Mouse (Mus musculus): ENCODE data around the gene Tnfrsf8.
A peak's percentile ranks its signal among the peaks of the same experiment; 100 is the strongest.

The Tnfrsf8 gene

GRCm38 (mm10) chr4:145267631-145268110, 47.3 kb downstream of the Tnfrsf8 start:
- peak; percentile 57 for DNase-seq (ENCODE audit: low spot score)

- no peak for DNase-seq (ENCODE audit: low spot score)
These were observed 48.5 kb downstream of the Tnfrsf8 start for GRCm38 (mm10) chr4:145266505-145266904.

- no peak for DNase-seq (ENCODE audit: low spot score)
These were observed 50.2 kb downstream of the Tnfrsf8 start for GRCm38 (mm10) chr4:145264761-145265160.

GRCm38 (mm10) chr4:145263583-145263982, 51.4 kb downstream of the Tnfrsf8 start:
- DNase-seq (ENCODE audit: low spot score) = no peak

- no peak for DNase-seq (ENCODE audit: low spot score)
These were observed 54.2 kb downstream of the Tnfrsf8 start for GRCm38 (mm10) chr4:145260802-145261201.

GRCm38 (mm10) chr4:145257751-145258434, 57.1 kb downstream of the Tnfrsf8 start:
- DNase-seq (ENCODE audit: low spot score) = no peak

GRCm38 (mm10) chr4:145256144-145256543, 58.8 kb downstream of the Tnfrsf8 start:
- DNase-seq (ENCODE audit: low spot score) = no peak

- DNase-seq (ENCODE audit: low spot score) = peak; percentile 72
These were observed 60.5 kb downstream of the Tnfrsf8 start for GRCm38 (mm10) chr4:145254418-145254817.

GRCm38 (mm10) chr4:145252611-145253010, 62.4 kb downstream of the Tnfrsf8 start:
- no peak for DNase-seq (ENCODE audit: low spot score)

- no peak for DNase-seq (ENCODE audit: low spot score)
These were observed 63.4 kb downstream of the Tnfrsf8 start for GRCm38 (mm10) chr4:145251546-145251945.

- no peak for DNase-seq (ENCODE audit: low spot score)
These were observed 65.0 kb downstream of the Tnfrsf8 start for GRCm38 (mm10) chr4:145250002-145250401.

- no peak for DNase-seq (ENCODE audit: low spot score)
These were observed 67.4 kb downstream of the Tnfrsf8 start for GRCm38 (mm10) chr4:145247556-145247955.

GRCm38 (mm10) chr4:145246173-145247011, 68.6 kb downstream of the Tnfrsf8 start, which contains the start of gene Tnfrsf1b:
TSS of gene Tnfrsf1b (minus strand) at chr4:145246870.
- DNase-seq (ENCODE audit: low spot score) = peak; percentile 64

GRCm38 (mm10) chr4:145245581-145245980, 69.4 kb downstream of the Tnfrsf8 start:
- no peak for DNase-seq (ENCODE audit: low spot score)

- DNase-seq (ENCODE audit: low spot score) = no peak
These were observed 70.3 kb downstream of the Tnfrsf8 start for GRCm38 (mm10) chr4:145244676-145245075.

GRCm38 (mm10) chr4:145242719-145243350, 72.1 kb downstream of the Tnfrsf8 start:
- no peak for DNase-seq (ENCODE audit: low spot score)

GRCm38 (mm10) chr4:145240723-145241231, 74.2 kb downstream of the Tnfrsf8 start:
- peak; percentile 72 for DNase-seq (ENCODE audit: low spot score)

- peak; percentile 62 for DNase-seq (ENCODE audit: low spot score)
These were observed 75.7 kb downstream of the Tnfrsf8 start for GRCm38 (mm10) chr4:145239049-145239830.

- no peak for DNase-seq (ENCODE audit: low spot score)
These were observed 78.9 kb downstream of the Tnfrsf8 start for GRCm38 (mm10) chr4:145236027-145236426.

GRCm38 (mm10) chr4:145233487-145234228, 81.3 kb downstream of the Tnfrsf8 start:
- peak; percentile 41 for DNase-seq (ENCODE audit: low spot score)

GRCm38 (mm10) chr4:145231732-145232131, 83.2 kb downstream of the Tnfrsf8 start:
- DNase-seq (ENCODE audit: low spot score) = no peak
